Mouse (Mus musculus) thymus, postnatal 10 days (tissue): ENCODE results near the gene Taok2.

Experiments
- DNase-seq, 2 experiments: peaks; one replicate each; pipeline ENCODE4 v3.0.0; 2021; ENCODE audit warnings: low spot score in 2 of 2

The Taok2 gene

GRCm38 (mm10) chr7:126825952-126826351, 58.6 kb downstream of the Taok2 start:
- no peak for DNase-seq

- no peak for DNase-seq
Observed at GRCm38 (mm10) chr7:126825403-126825802, 59.1 kb downstream of the Taok2 start.

DNA sequence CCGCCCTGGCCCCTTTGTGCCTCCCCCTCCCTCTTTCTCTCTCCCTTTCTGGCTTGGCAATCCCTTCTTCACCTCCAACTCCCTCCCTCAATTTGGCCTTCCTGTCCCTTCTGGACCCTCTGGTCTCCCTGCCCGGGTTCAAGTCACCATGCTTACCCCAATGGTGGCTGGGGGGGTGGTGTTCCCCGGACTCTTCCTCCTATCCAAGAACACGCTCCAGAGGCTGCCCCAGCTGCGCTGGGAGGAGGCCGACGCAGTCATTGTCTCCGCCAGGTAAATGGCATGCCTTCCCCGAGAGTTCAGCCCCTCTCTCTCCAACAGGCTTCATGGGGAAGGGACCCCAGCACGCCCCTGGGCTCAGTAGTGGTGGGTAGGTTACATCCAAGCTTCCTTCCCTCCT, 60.6 kb downstream of the Taok2 start:
- no peak for DNase-seq

DNA sequence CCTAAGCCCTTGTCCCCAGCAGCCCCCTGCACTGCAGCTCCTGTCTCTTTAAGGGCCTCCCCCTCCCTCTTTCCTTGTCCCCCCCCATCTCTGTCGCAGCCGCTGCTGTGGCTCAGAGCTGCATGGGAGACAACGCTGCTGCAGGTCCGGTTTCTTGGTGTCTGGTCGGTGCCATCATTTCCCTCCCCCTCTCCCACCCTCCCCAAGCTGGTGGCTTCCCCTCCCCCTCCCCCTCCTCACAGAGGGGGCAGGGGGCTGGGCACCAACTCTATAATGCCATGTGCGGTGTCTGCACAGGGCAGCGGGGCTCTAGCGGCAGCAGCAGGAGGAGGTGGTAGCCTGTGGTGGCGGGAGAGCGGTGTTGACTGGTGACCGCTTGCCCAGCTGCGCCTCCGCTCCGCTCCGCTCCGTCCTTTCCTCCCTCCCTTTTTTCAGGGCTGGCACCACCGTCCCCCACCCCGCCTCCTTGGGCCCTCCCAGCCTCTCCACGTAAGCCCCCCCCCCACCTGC, 61.2 kb downstream of the Taok2 start:
- no peak for DNase-seq

DNA sequence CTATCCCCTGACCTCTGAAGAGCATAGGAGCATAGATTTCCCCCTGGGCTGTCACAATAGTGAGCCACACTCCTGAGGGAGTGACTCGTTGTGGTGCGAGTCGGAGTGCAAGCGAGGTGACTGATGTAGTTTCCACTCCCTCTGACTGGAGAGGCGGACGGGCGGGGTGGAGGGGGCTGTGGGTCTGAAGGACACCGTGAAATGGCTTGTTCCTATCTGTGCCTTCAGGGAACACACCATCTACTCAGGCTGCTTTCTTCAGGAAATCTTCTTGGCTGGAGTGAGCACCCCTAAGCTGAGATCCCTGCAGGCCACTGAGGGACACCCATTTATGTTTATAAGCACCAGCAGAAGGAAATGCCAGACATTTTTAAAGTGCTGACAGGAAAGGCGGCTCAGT, 61.8 kb downstream of the Taok2 start:
- DNase-seq = no peak

DNA sequence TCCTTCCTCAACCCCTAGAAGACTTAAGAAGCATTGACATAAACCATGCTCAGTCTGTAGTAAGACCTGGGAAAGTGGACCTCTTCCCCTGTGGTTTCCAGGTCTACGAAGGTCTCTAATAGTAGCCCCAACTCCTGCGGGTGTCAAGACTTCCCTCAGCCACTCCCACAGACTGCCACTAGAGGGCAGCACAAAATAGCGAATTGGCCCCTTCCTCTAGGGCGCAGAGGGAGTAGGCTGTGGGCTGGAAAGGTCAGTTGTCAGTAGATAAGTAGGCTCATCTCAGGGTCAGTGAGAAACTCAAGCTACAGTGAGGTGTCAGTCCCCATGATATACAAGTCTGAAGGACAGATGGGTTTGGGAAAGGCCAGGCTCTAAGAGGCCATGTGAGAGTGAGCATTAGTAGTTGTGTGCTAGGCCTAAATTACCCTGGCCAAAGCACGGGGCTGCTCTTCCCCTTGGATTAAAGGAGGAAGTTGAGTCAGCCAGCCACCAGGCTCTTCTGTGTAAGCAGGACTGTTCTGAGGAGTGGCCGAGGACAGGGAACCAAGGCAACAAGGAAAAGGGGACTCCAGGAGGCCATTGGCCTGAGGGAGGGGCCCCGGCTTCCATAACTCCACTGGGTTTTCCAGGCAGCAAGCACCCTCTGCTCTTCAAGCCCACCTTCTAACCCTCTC, 62.5 kb downstream of the Taok2 start:
- peak; percentile 40 to 80 for DNase-seq

- no peak for DNase-seq
Observed at GRCm38 (mm10) chr7:126818818-126819217, 65.7 kb downstream of the Taok2 start.

DNA sequence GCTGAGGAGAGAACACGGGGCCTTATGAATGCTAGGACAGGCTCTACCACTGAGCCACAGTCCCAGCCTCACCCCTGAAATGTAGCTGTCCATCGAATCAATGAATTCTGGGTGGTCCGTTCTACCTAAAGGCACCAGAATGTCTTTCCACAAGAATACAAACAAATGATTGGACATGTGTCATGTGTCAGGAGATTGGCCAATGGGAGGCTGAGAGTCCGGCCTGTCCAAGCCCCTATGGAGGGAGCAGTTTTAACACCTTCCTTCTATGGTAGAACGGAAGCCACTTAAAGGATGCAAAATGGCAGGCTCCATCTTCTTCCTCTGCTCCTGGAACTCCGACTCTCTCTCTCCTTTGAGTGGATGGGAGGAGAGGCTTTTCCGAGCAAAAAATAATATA, 66.9 kb downstream of the Taok2 start:
- no peak for DNase-seq

DNA sequence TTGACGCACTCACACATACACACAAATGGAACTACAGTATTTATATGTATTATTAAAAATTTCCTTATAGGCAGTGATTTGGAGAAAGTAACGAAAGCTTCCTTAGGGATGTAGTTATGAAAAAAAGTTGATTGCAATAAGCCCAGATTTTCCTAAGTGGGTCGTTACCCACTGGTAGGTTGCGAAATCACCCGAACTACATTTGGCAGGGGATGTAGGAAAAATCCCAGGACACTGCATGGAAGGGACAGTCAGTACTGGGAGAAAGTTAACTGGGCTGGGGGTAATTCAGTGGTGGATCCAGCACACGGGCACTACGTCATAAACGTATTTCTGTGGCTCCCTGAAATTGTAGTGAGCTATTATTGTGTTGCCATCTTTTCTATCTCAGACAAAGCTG, 68.0 kb downstream of the Taok2 start:
- DNase-seq = no peak

DNA sequence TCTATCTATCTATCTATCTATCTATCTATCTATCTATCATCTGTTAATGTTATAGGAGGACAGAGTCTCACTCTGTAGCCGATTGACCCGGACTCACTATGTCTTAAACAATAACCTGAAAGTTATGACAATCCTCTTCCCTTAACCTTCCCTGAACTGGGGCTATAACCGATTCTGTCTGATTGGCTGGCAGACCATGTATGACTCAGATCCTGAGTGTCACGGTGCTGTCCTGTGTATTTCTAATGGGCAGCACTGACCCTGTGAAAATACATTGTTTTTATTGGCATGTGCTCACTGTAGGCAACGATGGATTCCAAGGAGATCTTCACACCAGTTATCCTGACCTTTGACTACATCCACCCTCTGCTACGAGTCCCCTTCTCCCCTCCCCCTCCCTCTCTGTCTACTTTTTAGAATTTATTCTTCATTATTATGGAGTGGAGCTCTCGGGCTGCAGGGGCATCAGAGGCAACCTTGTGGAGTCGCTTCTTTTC, 68.7 kb downstream of the Taok2 start:
- DNase-seq = no peak
